Mouse (Mus musculus): Measurements from ENCODE around the gene Cdrt4.

Cdrt4 gene

DNA sequence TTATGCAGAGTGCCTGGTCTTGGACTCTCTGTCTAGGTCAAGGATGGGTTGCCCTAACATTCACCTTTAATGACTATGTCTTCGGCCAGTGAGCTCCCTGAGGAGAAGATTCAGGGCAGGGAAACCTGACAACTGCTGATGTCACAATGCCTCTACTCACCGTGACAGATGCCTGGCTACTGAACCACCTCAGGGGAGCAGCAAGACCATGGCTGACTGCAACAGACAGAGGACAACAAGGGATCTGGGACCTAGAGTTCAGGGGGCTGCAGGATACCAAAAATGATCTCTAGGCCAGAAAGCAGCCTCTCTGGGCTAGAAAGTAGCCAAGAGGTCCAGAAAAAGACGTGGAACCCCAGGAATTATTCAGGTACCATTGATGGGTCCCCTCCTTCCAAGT is at the start of gene Cdrt4:
Gene Cdrt4, plus strand, starts transcription at position 182 of the 400 bp plus-strand sequence.
- DNase-seq (ENCODE audit: low read depth, low spot score) = no peak

DNA sequence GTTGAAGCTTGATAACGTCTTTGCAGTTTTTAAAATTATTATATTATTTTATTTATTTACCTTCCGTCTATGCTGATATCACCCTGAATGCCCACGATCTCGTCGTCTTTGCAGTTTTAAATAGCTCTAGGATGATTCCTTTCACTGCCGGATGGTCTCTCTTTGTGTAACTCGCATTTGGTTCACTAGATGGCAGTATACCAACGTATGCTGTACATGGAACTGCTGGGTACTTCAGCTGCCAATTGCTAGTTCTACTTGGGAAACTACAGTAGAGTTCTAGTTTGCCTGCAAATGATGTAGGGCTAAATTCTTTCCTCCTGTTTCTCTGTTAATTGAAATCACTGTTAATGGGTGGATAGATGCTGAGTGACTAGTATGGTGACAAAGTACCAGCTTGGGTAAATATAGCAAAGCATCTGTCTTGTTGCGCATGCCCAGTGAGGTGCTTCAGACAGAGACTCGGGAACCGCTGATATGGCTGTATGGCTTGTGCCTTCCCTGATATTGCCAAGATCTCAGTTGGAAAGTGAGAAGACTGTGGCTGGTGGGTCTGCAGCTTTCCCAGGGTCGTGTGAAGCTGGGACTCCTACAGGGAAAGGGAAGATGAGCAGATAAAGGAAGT is 49.2 kb upstream of the Cdrt4 start:
- DNase-seq (ENCODE audit: low read depth, low spot score) = peak; percentile 69

DNA sequence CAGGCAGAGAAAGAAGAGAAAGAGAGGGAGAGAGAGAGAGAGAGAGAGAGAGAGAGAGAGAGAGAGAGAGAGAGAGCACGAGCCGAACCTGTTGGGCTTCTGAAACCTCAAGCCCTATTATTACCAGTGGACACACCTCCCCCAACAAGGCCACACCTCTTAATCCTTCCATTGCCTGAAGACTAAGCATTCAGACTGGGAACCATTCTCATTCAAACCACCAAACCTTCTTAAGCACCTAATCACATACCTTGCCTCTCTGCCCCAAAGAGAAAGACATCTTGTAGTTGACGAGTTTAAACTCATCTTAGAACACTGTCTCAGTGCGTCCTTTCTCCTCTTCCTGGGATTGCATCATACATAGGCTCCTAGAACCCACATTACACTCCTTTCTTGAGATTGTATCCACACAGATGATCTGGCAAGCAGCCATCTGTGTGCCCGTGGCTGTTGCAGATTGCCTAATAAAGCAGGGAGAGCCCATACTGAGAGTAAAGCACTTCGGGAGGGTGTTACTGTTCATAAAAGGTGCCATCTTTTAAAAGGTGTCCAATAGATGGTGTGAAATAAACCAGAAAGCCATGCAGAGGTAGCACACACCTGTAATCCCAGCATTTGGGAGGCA is 47.0 kb upstream of the Cdrt4 start:
- no peak for DNase-seq (ENCODE audit: low read depth, low spot score)

DNA sequence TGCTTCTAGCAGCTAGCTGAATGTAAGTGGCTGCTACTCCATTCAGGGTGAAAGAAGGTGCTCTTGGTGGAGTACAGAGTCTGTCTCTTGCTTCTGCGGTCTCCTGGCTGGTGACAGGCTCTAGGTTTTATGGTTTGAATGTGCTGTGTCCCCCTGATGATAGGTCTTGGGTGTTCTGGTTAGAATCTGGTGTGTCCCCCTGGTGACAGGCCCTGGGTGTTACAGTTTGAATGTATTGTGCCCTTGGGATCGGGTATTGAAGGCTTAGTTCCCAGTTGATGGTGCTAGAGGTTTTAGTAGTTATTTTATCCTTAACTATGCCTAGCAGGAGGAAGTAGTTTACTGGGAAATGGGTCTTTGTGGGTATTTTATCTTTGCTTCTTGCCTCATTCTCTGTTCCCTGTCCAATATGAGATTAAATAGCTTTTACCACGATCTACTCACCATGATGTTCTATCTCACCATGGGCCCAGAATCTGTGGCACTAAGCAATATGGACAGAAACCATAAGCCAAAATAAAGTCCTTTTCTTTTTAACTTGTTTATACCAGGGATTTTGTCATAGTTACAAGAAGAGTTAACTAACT is 41.2 kb upstream of the Cdrt4 start:
- DNase-seq (ENCODE audit: low read depth, low spot score) = no peak

DNA sequence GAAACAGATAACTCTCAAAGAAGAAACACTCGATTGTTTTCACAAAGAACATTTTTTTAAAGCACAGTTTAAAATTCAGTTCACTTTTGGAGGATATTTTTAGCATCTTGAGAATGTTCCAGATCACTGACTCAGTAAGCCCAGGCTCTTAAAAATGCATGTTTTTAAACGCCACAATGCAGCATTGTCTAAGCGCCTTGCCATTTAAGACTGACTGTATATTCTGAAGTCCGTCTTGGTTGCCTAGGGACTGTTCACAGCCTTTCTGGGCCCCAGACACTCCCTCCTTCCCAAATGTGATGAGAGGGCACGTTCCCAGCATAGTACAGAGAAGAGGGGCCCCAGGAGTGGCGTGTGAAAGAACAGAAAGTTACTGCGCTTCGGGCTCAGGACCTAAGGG is 39.6 kb upstream of the Cdrt4 start:
- no peak for DNase-seq (ENCODE audit: low read depth, low spot score)

DNA sequence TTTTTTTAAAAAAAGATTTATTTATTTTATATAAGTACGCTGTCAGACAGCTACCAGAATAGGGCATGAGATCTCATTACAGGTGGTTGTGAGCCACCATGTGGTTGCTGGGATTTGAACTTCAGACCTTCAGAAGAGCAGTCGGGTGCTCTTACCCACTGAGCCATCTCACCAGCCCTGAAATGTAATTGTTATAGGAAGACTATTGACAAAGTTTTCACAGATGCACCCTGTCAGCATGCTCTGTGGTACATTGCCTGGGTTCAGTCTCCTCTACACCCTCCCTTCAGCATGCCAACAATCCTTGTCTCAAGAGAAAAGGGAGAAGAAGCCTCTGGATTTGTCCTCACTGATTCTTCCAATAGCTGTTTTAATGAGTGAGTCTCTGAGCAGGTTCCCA is 37.9 kb upstream of the Cdrt4 start:
- DNase-seq (ENCODE audit: low read depth, low spot score) = no peak

DNA sequence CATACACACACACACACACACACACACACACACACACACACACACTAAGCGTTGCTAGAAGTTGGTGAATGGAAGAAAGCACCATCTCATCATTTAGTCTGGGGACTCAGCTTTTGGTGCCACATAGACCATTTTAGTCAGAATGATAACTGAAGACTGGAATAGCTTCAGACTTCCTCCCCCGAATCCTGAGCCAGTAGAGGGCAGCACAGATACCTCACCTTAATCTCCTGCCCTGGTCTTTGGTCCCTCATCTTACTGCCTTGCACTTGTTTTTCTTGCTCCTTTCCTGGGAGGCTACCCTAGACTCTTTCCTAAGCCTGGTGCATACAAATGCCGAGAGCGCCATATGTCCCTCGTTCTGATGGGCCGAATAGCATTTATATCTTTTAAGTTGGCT is 36.5 kb upstream of the Cdrt4 start:
- DNase-seq (ENCODE audit: low read depth, low spot score) = no peak

DNA sequence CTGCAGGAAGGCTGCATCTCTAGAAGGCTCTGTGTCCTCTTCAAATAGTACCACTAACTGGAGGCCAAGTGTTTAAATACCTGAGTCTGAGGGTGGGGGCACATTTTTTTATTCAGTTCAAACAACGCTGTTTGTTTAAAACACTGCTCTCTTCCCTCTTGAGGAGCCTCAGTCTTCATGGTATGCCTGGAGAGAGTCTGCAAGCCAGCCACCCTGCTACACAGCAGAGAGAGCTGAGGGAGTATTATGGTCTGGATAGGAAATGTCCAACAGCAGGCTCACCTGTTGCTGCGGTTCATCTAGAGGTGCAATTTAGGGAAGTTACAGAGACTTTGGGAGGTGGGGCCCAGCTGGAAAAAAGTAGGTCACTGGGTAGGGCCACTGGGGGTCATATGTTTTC is 35.5 kb upstream of the Cdrt4 start:
- DNase-seq (ENCODE audit: low read depth, low spot score) = no peak

DNA sequence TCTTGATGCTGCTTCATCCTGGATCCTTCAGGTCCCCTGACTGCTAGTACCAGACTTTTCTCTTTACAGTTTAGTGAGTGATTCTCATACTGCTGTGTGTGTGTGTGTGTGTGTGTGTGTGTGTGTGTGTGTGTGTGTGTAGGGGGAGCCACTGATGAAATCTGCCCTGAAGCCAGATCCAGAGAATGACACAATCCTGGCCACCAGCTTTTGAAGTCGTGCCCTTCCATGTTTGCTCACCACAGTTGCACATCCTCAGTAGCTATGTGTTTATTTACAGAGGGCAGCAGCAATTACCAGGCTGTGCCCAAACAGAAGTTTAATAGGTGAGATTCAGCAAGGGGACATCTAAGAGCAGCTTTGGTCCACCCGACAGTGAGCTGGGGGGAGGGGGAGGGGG is 34.2 kb upstream of the Cdrt4 start:
- no peak for DNase-seq (ENCODE audit: low read depth, low spot score)

DNA sequence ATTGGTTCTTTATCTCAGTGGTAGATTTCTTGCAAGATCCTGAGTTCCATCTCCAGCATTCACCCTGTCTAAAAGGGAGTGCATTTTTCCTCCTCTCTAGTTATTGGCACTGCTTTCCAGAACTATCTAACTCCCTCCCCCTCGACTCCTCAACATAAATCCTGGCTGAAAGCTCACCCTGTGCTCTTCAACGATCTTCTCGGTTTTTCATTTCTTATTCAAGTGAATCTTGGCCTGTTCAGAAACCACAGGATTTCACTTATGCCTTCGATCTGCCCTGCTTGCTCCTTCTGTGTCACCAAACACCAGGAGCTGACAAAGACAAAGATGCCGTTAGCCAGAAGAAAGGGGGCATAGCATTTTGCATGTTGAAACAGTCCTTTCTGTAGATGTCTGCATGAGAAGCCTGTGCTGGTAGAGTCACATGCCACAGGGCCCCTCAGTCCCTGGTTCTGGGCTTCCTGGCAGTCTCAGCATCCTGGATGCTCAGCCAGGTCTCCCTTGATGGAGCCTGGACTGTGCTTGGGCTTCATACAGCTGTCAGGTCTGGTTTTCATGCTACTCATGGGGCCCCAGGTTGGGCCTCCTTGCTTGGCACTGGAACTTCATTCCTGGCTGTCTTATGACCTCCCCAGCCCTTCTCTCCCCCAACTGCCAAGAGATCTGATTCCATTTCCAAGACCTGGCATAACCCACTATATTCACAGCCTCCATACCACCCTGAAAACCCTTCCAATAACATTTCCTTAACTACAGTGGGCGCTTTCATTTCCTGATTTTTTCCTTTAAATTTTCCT is 30.8 kb upstream of the Cdrt4 start:
- DNase-seq (ENCODE audit: low read depth, low spot score) = no peak

DNA sequence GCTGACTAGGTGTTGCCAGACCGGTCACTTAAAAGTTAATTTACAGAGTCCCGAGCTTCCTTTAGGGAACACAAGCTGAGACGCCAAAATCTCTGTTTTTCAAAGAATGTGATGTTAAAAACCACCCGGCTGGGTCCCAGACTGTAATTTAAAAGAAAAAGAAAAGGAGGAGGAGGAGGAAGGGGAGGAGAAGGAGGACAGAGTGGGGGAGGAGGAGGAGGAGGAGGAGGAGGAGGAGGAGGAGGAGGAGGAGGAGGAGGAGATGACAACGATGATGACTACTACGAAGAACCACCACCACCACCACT is 30.3 kb upstream of the Cdrt4 start:
- no peak for DNase-seq (ENCODE audit: low read depth, low spot score)

DNA sequence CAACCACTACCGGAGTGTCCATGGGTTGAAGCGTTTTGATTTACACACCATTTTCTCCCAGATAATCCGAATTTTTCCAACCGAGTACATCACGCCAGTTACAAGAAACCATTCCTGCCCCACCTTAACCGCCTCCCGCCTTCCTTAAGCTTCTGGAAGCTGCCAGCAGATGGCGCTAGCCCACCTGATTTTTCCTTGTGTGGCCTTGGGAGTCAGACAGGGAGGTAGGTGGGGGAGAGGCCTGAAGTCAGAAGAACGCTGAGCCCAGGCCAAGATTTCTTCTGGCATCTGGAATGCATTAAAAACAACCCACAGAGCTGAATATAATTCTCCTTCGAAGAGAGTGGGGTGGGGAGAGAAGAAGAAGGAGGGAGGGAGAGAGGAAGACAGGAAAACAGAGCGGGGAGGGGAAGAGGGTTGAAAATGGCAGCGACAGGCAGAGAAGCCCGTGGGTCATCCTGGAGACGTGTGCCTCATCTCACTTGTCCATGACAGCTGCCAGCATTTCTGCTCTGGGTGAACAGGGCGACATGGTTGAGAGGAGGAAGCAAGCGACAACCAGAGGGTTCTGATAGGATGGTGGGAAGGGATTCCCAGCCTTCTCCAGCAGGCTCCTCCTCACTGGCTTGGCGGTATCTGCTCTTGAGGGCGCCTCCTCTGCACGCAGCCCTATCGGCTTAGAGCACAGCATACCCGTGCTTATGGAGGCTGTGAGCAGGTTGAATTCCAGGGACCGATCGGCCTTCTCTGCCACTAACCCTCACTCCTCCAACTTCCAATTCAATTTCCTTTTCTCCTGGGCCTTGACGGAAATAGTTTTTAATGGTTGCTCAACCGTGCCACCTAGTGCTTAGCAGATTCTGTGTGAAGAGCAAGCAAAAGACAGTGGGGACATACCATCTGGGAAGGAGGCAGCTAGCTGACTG is 29.7 kb upstream of the Cdrt4 start:
- peak; percentile 94 for DNase-seq (ENCODE audit: low read depth, low spot score)

DNA sequence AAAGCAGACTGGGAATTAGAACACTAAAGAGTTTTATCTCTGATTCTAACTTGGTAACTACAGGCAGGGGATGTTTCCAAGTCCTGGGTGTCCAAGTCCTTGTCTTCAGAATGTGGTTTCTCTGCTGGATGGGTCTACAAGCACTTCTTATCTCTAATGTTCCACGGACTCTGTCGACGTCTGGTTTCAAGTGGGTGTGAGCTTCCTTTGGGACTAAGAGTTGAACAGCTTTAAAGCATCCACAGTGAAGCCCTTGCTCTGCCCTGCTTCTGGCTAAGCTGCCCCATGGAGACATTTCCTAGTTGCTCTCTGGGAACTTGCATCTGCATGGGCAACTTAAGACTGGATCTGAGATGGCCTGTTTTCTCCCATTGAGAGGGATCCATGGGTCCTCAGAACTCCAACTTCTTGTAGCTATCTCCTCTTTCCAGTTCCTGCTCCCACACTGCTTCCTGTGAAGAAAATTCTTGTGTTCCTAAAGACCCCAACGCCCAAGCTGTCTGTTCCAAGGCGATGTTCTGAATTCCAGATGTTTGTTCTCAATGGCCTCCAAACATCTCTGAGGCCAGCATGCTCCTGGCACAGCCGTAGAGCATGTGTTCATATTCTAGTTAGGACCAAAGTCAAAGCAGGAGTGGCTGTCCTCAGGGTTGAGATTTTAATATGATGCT is 26.8 kb upstream of the Cdrt4 start:
- DNase-seq (ENCODE audit: low read depth, low spot score) = peak; percentile 71

DNA sequence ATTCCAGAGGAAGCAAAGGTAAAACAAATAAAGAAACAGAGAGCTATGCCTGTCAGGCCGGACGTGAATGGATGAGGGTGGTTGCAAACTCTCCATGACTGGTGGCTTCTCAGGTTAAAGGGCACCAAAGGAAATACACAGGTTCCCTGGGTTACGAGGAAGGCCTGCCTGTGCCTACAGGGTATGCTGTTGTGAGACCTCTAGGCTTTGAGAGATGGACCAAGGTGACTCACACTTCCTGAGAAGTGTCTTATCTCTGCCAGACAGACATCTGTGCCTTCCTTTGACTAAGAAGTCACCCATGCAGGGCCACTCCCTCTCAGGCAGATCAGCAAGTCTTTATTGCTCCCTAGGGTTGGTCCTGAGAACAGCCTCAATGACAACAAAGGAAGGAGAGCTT is 21.2 kb upstream of the Cdrt4 start:
- DNase-seq (ENCODE audit: low read depth, low spot score) = no peak

DNA sequence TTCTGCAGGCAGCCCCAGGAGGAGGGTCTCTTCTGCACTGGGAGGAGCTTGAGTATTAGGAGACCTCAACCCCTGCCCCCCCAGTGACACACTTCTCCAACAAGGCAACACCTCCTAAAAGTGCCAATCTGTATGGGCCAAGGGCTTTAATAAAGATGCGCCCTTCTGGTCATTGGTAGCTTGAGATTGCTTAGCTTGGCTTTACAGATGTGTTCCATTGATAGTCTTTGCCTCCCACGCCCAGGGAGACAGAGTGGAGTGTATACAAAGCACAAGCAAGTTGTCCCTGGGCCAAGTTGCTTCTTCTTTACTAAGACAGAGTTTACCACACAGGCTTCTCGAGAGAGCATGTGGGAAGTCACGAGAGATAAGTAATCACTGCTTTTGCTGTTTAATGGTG is 20.4 kb upstream of the Cdrt4 start:
- DNase-seq (ENCODE audit: low read depth, low spot score) = no peak

DNA sequence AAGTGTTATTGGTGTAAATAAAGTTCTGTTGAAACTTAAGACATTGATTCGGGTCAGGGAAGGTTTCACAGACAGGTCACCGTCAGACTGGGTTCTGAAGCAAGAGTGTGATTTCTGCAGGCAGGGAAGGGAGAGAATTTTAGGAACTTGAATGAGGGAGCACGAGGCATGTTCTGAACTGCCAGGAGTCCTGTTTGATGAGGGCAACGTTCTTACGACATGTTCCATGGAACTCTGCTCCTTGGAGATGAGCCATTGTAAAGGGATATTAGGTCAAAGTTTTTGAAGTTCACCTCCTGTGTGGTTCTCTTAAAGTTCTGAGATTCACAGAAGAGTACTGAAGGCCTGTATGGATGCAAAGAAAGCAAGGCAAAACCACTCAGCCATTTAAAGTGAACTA is 19.9 kb upstream of the Cdrt4 start:
- DNase-seq (ENCODE audit: low read depth, low spot score) = peak; percentile 36

DNA sequence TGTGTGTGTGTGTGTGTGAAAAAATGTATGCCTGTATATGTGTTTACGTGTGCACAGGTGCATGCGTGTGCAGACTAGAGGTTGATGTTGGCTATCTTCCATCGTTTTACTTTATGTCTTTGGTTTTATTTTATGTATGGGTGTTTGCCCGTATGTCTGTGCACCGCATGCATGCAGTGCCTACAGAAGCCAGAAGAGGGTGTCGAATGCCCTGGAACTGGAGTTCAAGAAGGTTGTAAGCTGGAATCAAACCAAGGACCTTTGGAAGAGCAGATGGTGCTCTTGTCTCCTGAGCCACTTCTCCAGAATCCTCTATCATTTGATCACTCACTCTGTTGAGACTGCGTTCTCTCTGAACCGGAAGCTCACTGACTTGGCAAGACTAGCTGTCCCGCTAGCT is 17.9 kb upstream of the Cdrt4 start:
- no peak for DNase-seq (ENCODE audit: low read depth, low spot score)

DNA sequence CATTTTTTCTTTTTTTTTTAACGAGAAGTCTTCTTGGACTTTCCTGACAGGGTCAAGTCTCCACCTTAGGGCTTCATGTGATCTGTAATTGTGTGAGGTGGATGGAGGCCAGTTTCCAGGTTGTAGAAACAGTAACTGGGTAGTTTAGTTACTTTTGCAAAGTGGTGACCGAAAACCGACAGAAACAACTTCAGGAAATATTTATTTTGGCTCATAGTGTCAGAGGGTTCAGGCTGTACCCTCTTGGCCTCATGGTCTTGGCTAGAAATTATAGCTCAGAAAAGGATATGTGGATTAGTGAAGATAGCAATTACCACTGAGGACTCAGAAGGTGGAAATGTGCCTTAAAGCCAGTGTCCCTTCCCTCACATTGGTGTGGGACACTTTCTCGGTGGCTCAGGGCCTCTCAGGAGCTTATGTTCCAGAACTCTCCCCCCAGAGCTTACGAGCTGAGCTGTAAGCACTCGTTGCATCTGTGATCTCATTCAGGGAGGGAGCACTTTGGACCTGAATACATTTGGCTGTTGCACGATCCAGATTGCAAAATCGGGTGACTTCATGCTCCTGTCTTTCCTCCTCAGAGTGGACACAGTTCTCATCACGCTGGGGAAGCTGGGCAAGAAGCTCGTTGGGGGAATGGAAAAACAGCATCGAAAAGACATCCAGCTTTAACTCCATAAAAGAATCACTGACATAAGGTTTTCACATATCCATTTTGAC is 16.0 kb upstream of the Cdrt4 start:
- peak; percentile 75 for DNase-seq (ENCODE audit: low read depth, low spot score)

DNA sequence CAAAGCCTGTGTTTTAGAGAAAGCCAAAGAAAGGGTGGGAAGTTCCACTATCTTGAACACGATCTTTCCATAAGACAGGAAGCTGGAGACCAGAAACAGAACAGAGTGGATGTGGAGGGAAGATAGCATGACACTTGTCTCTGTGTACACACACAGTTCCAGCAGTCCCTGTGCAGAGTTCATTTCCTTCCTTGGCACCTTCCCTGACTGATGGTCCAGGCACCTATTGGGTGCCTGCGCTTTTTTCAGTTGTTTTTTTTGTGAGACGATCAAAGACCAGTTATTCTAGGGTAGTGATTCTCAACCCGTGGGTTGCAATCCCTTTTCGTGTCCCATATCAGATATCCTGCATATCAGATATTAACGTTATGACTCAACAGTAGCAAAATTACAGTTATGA is 13.0 kb upstream of the Cdrt4 start:
- no peak for DNase-seq (ENCODE audit: low read depth, low spot score)

DNA sequence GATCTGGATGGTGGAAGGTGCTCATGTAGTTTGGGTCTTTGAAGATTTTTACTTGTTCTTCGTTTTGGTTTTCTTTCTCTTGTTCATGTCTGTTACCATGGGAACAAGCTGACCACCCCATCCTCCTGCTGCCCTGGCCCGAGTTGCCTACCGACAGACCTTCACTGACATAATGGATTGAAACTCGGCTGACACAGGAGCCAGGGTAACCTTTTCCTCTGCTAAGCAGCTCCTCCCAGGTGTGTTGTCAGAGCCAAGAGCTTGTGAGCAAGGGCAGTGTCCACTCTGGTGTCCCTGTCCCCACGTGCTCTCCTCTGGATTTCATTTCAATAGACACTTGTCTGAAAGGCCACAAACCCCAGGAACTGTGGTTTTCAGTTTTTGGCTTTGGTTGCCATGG is 12.1 kb upstream of the Cdrt4 start:
- no peak for DNase-seq (ENCODE audit: low read depth, low spot score)

DNA sequence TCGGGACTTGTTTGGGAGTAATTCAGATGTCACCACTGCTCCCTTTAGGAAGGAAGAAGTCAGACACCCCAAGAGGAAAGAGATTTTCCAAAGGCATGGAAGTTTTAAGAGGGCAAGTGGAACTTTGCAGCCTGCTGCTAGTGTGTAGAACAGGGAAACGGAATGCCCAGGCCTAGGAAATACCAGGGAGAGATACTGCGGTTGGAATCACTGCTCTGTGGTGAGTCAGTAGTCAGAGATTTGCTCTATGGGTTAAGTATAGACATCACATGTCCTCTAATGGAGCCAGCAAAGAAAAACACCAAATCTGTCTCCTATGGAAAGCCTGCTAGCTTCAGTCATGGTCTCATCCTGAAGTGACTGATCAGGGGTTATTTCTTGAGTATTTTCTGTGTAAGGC is 10.8 kb upstream of the Cdrt4 start:
- DNase-seq (ENCODE audit: low read depth, low spot score) = no peak

Measured in skeletal muscle tissue, adult 2 months (tissue).